Mouse (Mus musculus): ENCODE measurements around the gene Ndrg3. TPM values are rescaled to one million over a fixed set of nuclear protein-coding genes. Genes with fewer than 3 reads are reported as not detected.
"Not testable (repeated sequence)": the region's sequence is repeated elsewhere in the genome, so short reads cannot be mapped to it uniquely, and the experiment has no call there.

The Ndrg3 gene
- polyA plus RNA-seq, 1 experiment from 2014 or later, result 68.1 TPM

- no peak overlapping the region for H3K9ac ChIP-seq
- no peaks in the 10 kb centered on the region for H3K27me3 ChIP-seq
- ATAC-seq, result no peak
- no peaks in the 10 kb centered on the region for H3K9me3 ChIP-seq (replicated peaks)
- WGBS, result 86% methylated on average over 2 of the region's 2 CpGs
- H3K36me3 ChIP-seq (ENCODE audit: poor library complexity, severe bottlenecking), result 0 out of 2 replicates have a peak, but pooled peaks cover 5% of the 10 kb centered on the region
- H3K4me3 ChIP-seq, result no peak overlapping the region
- no peak overlapping the region for H3K27ac ChIP-seq
- no peak overlapping the region for H3K4me2 ChIP-seq
- H3K4me1 ChIP-seq, result no peaks in the 10 kb centered on the region
Observed at GRCm38 (mm10) chr2:156957035-156957434, 34.8 kb downstream of the Ndrg3 start.

- no peaks in the 10 kb centered on the region for H3K27me3 ChIP-seq
- H3K4me2 ChIP-seq, result no peak overlapping the region
- no peak for ATAC-seq
- H3K27ac ChIP-seq, result no peak overlapping the region
- no peak overlapping the region for H3K9ac ChIP-seq
- 77% methylated on average over 7 of the region's 7 CpGs for WGBS
- no peaks in the 10 kb centered on the region for H3K4me1 ChIP-seq
- no peak overlapping the region for H3K4me3 ChIP-seq
- no peaks in the 10 kb centered on the region for H3K9me3 ChIP-seq (replicated peaks)
- H3K36me3 ChIP-seq (ENCODE audit: poor library complexity, severe bottlenecking), result 0 out of 2 replicates have a peak, but pooled peaks cover 5% of the 10 kb centered on the region
Observed at GRCm38 (mm10) chr2:156956306-156956705, 35.5 kb downstream of the Ndrg3 start.

DNA sequence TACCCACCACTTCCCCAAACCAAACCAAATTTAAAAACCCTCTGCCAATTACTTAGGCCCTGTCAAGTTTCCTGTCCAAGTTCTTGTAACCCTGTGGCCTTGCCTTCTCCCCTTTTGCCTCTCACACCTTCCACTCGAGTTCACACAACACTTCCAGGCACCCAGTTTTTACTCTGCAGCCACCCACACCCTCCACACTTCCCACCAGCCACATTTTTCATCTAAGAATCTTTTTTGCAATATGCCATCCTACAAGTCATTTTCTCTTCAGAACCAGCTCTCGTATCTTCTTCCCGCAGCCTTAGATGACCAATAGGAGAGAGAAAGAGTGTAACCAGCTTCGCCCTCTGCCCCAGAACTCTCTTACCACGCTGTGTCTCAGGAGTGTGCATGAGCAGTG lies 37.4 kb downstream of the Ndrg3 start:
- H3K27me3 ChIP-seq, result no peaks in the 10 kb centered on the region
- no peaks in the 10 kb centered on the region for H3K4me1 ChIP-seq
- H3K9me3 ChIP-seq (replicated peaks), result no peaks in the 10 kb centered on the region
- H3K4me3 ChIP-seq, result no peak overlapping the region
- H3K36me3 ChIP-seq (ENCODE audit: poor library complexity, severe bottlenecking), result peaks cover 10% of the 10 kb centered on the region; the same call in 1 of the 2 replicates
- H3K27ac ChIP-seq, result no peak overlapping the region
- no peak overlapping the region for H3K4me2 ChIP-seq
- H3K9ac ChIP-seq, result no peak overlapping the region
- ATAC-seq, result no peak
- WGBS, result 93% methylated on average over 5 of the region's 5 CpGs

DNA sequence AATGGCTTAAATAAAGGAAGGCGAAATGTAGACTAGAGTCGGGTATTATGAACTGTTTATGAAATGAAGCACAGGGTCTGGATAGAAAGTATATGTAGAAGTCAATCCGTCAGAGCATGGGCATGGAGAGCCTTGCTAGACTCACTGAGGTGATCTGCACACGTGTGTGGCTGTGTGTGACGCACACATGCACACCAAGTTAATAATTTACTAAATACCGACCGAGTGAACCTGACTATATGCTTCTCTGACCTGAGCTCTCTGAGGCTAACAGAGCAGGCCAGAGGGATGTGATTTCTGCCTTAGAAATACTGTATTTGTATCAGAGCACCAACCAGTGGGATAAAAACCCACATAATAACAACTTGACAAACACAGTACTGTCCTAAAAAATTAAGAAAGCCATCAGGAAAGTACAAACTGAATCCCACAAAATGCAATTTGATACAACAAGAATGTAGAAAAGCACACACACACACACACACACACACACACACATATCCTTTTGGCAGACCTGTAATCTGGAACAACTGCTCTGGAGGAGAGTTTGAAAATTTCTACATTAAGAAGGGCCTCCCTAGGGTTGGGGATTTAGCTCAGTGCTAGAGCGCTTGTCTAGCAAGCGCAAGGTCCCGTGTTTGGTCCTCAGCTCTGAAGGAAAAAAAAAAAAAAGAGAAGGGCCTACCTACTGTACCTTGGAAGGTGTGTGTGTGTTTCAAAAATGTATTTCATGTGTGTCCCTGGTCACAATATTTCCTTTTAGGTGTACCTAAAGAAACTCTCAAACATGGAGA lies 40.4 kb downstream of the Ndrg3 start:
- Histone ChIP-seq H3K27me3 (no peaks in the 10 kb centered on the region), H3K9me3 (replicated peaks) (no peaks in the 10 kb centered on the region), H3K4me3 (no peak overlapping the region), H3K27ac (no peak overlapping the region), H3K4me1 (no peaks in the 10 kb centered on the region), H3K9ac (no peak overlapping the region), H3K36me3 (ENCODE audit: poor library complexity, severe bottlenecking) (peaks cover 27% of the 10 kb centered on the region), H3K4me2 (no peak overlapping the region)
- no peak for ATAC-seq
- 94% methylated on average over 10 of the region's 10 CpGs for WGBS

DNA sequence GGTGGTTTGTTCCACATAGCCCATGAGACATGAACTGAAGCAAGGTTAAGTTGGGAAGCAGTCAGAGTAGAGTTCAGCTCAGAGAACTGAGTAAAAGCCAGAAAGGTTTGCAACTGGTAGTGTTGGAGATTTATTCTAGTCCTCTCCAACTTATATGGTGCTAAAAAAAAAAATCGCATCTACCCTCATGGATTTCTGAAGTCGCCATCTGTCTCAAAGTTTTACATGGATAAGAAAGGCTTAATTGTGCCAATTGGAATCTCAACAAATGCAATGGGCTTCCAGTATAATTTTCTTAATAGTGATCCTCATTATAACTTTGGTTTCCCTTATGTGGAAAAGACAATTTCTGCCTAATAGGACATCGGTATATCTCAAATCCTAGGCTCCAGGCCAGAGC lies 41.0 kb downstream of the Ndrg3 start:
- no peak overlapping the region for H3K4me2 ChIP-seq
- no peak overlapping the region for H3K4me3 ChIP-seq
- H3K9me3 ChIP-seq (replicated peaks), result no peaks in the 10 kb centered on the region
- no peaks in the 10 kb centered on the region for H3K27me3 ChIP-seq
- no peak overlapping the region for H3K9ac ChIP-seq
- no peak overlapping the region for H3K27ac ChIP-seq
- ATAC-seq, result no peak
- no peaks in the 10 kb centered on the region for H3K4me1 ChIP-seq
- 87% methylated on average over 3 of the region's 3 CpGs for WGBS
- peaks cover 32% of the 10 kb centered on the region for H3K36me3 ChIP-seq (ENCODE audit: poor library complexity, severe bottlenecking)

DNA sequence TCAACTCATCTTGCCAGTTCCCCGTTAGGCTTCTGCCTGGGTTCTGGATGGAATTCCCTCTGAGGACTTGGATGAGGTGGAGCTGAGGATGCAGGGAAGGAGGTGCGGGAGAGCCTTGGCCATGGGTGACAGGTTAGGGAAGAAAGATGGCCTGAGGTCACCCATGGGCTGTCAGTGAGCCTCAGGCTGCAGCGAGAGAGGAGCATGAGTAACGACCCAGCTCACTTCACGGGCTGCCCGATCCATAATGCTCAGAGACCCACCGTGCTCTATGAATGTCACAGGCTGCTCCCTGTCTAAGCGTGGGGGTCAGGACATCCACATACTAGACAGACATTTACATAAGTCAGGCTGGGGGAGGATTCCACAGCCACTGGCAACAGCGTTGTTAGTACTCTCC lies 50.3 kb downstream of the Ndrg3 start:
- not testable (repeated sequence) for H3K27ac ChIP-seq; H3K27me3 ChIP-seq; H3K4me2 ChIP-seq; H3K9me3 ChIP-seq (replicated peaks); H3K9ac ChIP-seq; H3K4me3 ChIP-seq; H3K4me1 ChIP-seq; ATAC-seq
- H3K36me3 ChIP-seq (ENCODE audit: poor library complexity, severe bottlenecking), result peaks cover 49% of the 10 kb centered on the region
- whole genome bisulfite sequencing, result 93% methylated on average over 9 of the region's 9 CpGs

DNA sequence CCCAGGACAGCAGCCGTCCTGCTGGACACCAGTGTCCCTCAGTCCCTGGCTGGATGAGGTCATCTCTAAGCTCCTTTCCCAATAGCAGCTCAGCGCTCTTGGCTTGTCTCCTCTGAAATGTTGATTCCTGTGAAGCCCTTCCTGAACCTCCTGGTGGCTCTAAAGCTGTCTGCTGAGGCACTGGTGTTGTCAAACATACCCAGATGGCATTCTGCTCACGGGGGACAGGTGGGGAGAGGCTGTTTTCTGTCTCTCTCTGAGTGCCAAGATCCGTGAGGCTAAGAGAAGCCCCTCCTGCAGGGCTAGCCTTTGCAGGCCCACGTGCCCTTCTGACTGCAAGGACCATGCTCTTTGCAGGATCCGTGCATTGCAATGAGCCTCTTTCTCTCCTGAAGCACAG lies 51.9 kb downstream of the Ndrg3 start:
- not testable (repeated sequence) for H3K27me3 ChIP-seq; H3K4me3 ChIP-seq; H3K9me3 ChIP-seq (replicated peaks); H3K27ac ChIP-seq; H3K4me1 ChIP-seq; H3K9ac ChIP-seq; ATAC-seq; H3K4me2 ChIP-seq
- peaks cover 51% of the 10 kb centered on the region for H3K36me3 ChIP-seq (ENCODE audit: poor library complexity, severe bottlenecking)
- WGBS, result 71% methylated on average over 6 of the region's 6 CpGs

GRCm38 (mm10) chr2:156937795-156938194 lies 54.1 kb downstream of the Ndrg3 start:
- WGBS, result 88% methylated on average over 2 of the region's 2 CpGs
- Histone ChIP-seq H3K27me3 (no peaks in the 10 kb centered on the region), H3K27ac (no peak overlapping the region), H3K36me3 (ENCODE audit: poor library complexity, severe bottlenecking) (peaks cover 40% of the 10 kb centered on the region), H3K9me3 (replicated peaks) (no peaks in the 10 kb centered on the region), H3K4me1 (no peaks in the 10 kb centered on the region), H3K9ac (no peak overlapping the region), H3K4me2 (no peak overlapping the region), H3K4me3 (no peak overlapping the region)
- no peak for ATAC-seq

DNA sequence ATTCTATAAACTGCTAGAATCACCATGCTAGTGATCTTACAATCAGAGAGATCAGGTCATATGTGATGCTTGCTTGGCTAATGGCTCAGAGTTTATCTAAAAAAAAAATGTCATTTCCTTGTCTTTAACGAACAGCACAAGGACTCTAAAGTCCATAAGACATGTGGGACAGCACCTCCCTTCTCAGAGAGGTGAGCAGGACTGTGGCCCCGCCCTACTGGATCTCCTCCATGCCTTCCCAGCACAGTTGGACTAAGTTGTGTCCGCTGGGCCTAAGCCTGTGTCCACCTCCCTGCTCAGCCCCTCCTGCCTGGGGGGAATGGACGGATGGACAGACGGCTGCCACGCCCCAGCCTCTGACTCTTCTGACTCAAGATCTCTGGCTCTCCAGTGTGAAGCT lies 56.9 kb downstream of the Ndrg3 start:
- Histone ChIP-seq H3K36me3 (ENCODE audit: poor library complexity, severe bottlenecking) (peaks cover 48% of the 10 kb centered on the region), H3K4me3 (no peak overlapping the region), H3K27ac (no peak overlapping the region), H3K9me3 (replicated peaks) (no peaks in the 10 kb centered on the region), H3K27me3 (no peaks in the 10 kb centered on the region), H3K9ac (no peak overlapping the region), H3K4me2 (no peak overlapping the region), H3K4me1 (no peaks in the 10 kb centered on the region)
- ATAC-seq, result no peak
- WGBS, result 84% methylated on average over 6 of the region's 6 CpGs

- H3K4me3 ChIP-seq, result no peak overlapping the region
- no peak for ATAC-seq
- 87% methylated on average over 1 of the region's 1 CpGs for WGBS
Observed at GRCm38 (mm10) chr2:156933426-156933825, 58.4 kb downstream of the Ndrg3 start.

GRCm38 (mm10) chr2:156931421-156931820 lies 60.4 kb downstream of the Ndrg3 start:
- no peak overlapping the region for H3K9ac ChIP-seq
- H3K9me3 ChIP-seq (replicated peaks), result no peaks in the 10 kb centered on the region
- no peak for ATAC-seq
- WGBS, result 100% methylated on average over 2 of the region's 2 CpGs
- no peak overlapping the region for H3K4me3 ChIP-seq
- no peak overlapping the region for H3K27ac ChIP-seq
- peaks cover 39% of the 10 kb centered on the region for H3K36me3 ChIP-seq (ENCODE audit: poor library complexity, severe bottlenecking)
- H3K27me3 ChIP-seq, result no peaks in the 10 kb centered on the region
- peaks cover 1% of the 10 kb centered on the region for H3K4me1 ChIP-seq
- H3K4me2 ChIP-seq, result no peak overlapping the region

More at GRCm38 (mm10) chr2:156933426-156933825, 58.4 kb downstream of the Ndrg3 start:
- H3K9ac ChIP-seq, result no peak overlapping the region
- no peaks in the 10 kb centered on the region for H3K27me3 ChIP-seq
- H3K36me3 ChIP-seq (ENCODE audit: poor library complexity, severe bottlenecking), result peaks cover 49% of the 10 kb centered on the region
- no peaks in the 10 kb centered on the region for H3K4me1 ChIP-seq
- H3K27ac ChIP-seq, result no peak overlapping the region
- no peaks in the 10 kb centered on the region for H3K9me3 ChIP-seq (replicated peaks)
- no peak overlapping the region for H3K4me2 ChIP-seq

DNA sequence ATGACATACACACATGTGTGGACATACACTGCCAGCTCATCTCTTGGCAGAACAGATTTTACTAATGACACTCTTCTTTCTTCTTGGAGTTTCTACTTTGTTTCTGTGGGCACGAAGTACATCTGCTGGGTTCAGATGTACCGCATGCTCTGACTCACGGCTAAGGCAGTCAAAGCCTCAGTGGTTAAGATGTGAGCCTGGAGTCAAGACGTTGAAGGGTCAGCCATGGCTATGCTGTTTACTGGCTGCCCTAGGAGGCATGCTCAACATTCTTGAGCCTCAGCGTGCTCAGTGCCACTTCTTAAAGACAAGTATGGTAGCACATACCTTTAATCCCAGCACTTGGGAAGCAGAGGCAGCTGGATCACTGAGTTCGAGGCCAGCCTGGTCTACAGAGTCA lies 61.3 kb downstream of the Ndrg3 start:
- peaks cover 43% of the 10 kb centered on the region for H3K36me3 ChIP-seq (ENCODE audit: poor library complexity, severe bottlenecking)
- H3K9ac ChIP-seq, result no peak overlapping the region
- peaks cover 4% of the 10 kb centered on the region for H3K4me1 ChIP-seq
- ATAC-seq, result no peak
- no peak overlapping the region for H3K4me2 ChIP-seq
- 92% methylated on average over 6 of the region's 6 CpGs for WGBS
- H3K4me3 ChIP-seq, result no peak overlapping the region
- no peaks in the 10 kb centered on the region for H3K27me3 ChIP-seq
- no peaks in the 10 kb centered on the region for H3K9me3 ChIP-seq (replicated peaks)
- H3K27ac ChIP-seq, result no peak overlapping the region

All from forebrain, embryonic 13.5 days (tissue).